Mouse (Mus musculus): Measurements from ENCODE around the gene Efcab8. TPM values are rescaled to one million over a fixed set of nuclear protein-coding genes. Genes with fewer than 3 reads are reported as not detected.

Gene Efcab8
- polyA plus RNA-seq (2014; fragmentation: Illumina TruSeq; extraction: RNeasy Lipid Tissue Mini Kit (QIAGEN cat#74804)) = not detected

DNA sequence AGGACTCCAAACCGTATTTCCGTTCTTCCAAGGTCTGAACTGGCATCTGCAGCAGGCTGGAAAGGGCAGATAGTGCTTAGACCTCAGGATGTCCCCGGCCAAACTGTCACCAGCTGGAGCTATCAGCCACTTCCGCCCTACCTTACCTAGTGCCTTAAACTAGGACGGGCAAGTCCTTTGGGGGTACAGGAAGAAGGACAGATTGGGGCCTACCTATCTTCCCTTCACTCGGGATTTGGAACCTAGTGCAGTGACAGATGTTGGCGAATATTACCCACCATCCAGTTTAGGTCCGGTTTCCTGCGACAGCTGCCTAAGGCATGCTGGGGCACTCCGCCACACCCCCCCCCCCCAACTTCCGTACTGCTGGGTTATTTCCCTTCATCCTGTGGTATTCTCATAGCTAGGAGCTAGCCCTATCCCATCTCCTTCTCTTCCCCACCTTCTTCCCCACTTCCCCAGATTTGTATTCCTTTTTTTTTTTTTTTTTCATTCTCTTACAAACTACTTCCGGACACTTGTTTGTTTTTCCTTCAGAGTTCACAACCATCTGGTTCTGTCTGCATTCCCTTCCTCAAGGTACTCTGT is at the start of gene Efcab8:
TSS of gene Efcab8 (plus strand) at position 538 of the 588 bp plus-strand sequence.

DNA sequence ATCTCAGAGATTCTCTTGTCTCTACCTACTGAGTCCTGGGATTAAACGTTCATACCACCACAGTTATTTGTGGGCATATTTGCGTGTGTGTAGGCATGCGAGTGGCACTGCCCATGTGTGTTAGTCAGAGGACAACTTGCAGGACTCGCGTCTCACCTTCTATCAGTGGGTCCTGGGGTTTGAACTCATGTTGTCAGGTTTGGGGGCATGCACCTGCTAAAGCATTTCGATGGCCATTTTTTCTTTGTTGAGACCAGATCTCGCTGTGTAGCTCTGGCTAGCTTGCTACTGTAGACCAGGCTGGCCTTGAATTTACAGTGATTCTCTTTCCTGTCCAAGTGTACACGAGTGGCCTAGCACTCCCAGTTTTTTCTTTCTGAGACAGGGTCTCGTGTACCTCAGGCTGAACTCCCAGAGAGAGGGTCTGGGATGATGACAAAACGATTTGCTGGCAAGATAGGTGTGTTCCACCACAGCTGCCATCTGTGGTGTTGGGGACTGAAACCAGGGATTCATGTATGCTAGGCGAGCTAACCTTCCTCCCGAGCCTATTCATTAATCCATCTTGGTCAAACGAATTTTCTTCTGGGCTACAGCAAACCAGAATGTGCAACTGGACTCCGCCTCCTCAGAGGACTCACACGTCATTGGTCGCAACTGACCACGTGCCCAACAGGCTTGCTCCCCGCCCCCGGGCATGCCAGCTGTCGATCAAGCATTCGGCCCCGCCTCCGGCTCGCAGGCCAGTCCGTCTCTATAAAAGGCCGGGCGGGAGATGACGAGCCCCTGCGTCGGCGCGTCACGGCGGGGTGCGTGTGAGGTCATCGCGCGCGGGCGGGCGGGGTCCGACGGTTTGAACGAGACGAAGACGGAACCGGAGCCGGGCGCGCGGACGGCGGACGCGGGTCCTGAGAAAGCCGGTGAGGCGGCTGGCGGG is 39.0 kb upstream of the Efcab8 start, which contains the start of gene Mapre1:
TSS of gene Mapre1 (plus strand) at position 775 of the 937 bp plus-strand sequence.

DNA sequence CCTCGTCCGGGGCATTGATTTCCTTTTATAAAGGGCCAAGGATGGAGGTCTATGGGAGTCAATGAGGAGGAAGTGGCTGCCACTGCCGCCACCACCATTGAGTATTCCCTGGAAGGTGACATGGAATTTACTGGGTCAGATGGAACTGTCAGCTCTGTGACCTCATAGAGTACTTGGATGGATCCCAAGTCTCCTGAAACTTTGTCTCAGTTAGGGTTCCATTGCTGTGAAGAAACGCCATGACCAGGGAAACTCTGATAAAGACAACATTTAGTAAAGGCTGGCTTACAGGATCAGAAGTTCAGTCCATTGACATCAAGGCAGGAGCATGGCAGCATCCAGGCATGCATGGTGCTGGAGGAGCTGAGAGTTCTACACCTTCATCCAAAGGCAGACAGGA is 91.3 kb downstream of the Efcab8 start, which contains the start of gene Sun5:
TSS of gene Sun5 (minus strand) at position 101 of the 400 bp plus-strand sequence.

DNA sequence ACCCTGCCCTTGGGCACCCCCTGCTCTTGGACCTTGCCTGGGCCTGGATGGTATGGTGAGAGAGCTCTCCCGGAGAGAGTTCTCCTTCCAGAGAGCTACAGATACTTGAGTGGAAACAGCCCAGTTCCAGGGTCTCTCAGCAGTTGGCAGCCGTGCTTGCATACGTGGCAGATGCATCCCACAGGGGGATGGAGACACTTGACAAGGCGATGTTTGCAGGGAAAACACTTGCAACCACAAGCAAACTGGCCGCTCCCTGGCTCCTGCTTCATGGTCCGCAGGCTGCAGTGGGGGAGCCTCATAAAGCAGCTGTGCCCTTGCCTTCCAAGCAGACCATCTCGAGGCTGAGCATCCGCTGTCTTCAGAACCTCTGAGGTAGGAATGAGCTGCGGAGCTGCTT is 95.0 kb downstream of the Efcab8 start, which contains the start of gene Bpifb2:
TSS of gene Bpifb2 (plus strand) at position 301 of the 400 bp plus-strand sequence.

Other genes with a start within 250 kb of the Efcab8 start
- gene Nol4l, start 250.0 kb upstream of the Efcab8 start, polyA plus RNA-seq (2014; fragmentation: Illumina TruSeq; extraction: RNeasy Lipid Tissue Mini Kit (QIAGEN cat#74804)) = 7.2 TPM
- 10.5 TPM for gene Commd7, start 147.2 kb upstream of the Efcab8 start, polyA plus RNA-seq (2014; fragmentation: Illumina TruSeq; extraction: RNeasy Lipid Tissue Mini Kit (QIAGEN cat#74804))
- gene Dnmt3b, start 130.5 kb upstream of the Efcab8 start, polyA plus RNA-seq (2014; fragmentation: Illumina TruSeq; extraction: RNeasy Lipid Tissue Mini Kit (QIAGEN cat#74804)) = 3.4 TPM
- not detected for gene Dnmt3c, start 83.3 kb upstream of the Efcab8 start, polyA plus RNA-seq (2014; fragmentation: Illumina TruSeq; extraction: RNeasy Lipid Tissue Mini Kit (QIAGEN cat#74804))
- gene Mapre1, start 38.7 kb upstream of the Efcab8 start, polyA plus RNA-seq (2014; fragmentation: Illumina TruSeq; extraction: RNeasy Lipid Tissue Mini Kit (QIAGEN cat#74804)) = 678 TPM
- not detected for gene Sun5, start 91.2 kb downstream of the Efcab8 start, polyA plus RNA-seq (2014; fragmentation: Illumina TruSeq; extraction: RNeasy Lipid Tissue Mini Kit (QIAGEN cat#74804))
- gene Bpifb2, start 95.1 kb downstream of the Efcab8 start, polyA plus RNA-seq (2014; fragmentation: Illumina TruSeq; extraction: RNeasy Lipid Tissue Mini Kit (QIAGEN cat#74804)) = not detected
- gene Bpifb6, start 120.5 kb downstream of the Efcab8 start, polyA plus RNA-seq (2014; fragmentation: Illumina TruSeq; extraction: RNeasy Lipid Tissue Mini Kit (QIAGEN cat#74804)) = not detected
- not detected for gene Bpifb3, start 138.3 kb downstream of the Efcab8 start, polyA plus RNA-seq (2014; fragmentation: Illumina TruSeq; extraction: RNeasy Lipid Tissue Mini Kit (QIAGEN cat#74804))
- 23.9 TPM for gene Bpifb4, start 158.3 kb downstream of the Efcab8 start, polyA plus RNA-seq (2014; fragmentation: Illumina TruSeq; extraction: RNeasy Lipid Tissue Mini Kit (QIAGEN cat#74804))
- 0.48 TPM for gene Bpifa6, start 195.0 kb downstream of the Efcab8 start, polyA plus RNA-seq (2014; fragmentation: Illumina TruSeq; extraction: RNeasy Lipid Tissue Mini Kit (QIAGEN cat#74804))
- gene Bpifa2, start 228.3 kb downstream of the Efcab8 start, polyA plus RNA-seq (2014; fragmentation: Illumina TruSeq; extraction: RNeasy Lipid Tissue Mini Kit (QIAGEN cat#74804)) = 3.3 TPM